Mouse (Mus musculus) right cerebral cortex, postnatal 36 days (tissue): Measurements from ENCODE around the gene Cd19.
A peak's percentile ranks its signal among the peaks of the same experiment; 100 is the strongest.

Source experiments
- DNase-seq, 2 experiments: peaks; one replicate each; pipeline ENCODE4 v3.0.0; 2022; ENCODE audit warnings: low spot score in 2 of 2, mixed read lengths in 1 of 2

The Cd19 gene

GRCm38 (mm10) chr7:126383565-126383964 is 31.1 kb downstream of the Cd19 start:
- no peak for DNase-seq

DNA sequence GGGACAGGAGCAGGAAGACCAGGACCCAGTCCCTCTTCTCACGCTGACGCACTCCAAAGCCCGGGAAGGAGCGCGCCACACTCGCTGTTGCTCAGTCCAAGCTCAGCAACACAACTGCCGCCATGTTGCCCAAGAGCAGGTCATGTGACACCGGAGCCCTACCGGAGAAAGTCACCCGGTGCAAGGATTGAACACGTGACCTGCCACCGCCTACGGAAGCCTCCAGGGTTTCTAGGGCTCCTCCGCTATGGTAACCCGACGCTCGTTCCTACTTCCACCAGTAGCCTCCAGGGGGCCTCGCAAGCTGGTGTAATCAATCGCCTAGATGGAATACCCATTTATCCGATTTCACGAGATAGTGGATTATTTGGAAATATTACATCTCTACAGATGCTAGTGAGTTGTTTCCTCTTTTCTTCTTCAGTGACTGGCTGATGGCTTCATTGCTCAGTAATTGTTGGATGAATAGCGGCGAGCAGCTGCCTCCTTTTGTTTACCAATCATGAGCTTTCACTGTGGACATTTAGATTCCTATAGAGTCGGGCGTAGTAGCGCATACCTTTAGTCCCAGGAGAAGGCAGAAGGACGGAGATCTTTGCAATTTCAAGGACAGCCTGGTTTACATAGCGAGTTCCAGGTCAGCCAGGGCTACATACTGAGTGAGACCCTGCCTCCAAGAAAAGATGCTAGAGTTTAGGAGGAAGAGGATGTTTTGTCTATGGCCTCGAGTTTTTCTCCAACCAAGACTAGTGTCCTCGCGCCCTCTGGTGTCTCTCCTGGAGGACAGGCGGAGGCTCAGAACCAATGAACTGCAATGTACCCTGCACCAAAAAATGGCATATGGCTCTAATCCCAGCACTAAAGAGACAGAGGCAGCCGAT is 37.2 kb downstream of the Cd19 start, which contains the start of gene Spns1:
Gene Spns1 (minus strand): TSS at position 173 of the 881 bp plus-strand sequence.
- DNase-seq: peak; percentile 99

DNA sequence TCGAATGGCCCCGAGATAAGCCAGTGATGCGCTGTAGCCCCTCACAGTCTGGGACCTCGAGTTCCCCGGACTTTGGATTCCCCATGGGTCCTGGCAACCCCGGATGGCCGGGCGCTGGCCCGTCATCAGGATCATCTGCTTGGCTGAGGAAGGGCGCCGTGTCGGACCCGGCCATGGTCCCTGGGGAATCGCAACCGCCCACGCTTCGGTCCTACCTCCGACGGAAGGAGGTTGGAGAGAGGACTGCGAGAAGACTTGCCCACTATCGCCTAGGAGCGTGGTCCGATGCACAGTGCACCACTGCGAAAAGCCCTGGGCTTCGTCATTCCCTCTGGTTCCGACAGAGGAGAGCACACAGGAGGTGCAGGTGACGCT is 37.8 kb downstream of the Cd19 start:
- DNase-seq: no peak

GRCm38 (mm10) chr7:126375012-126375411 is 39.7 kb downstream of the Cd19 start:
- DNase-seq: no peak

- no peak for DNase-seq
Measured at GRCm38 (mm10) chr7:126374526-126374925, 40.2 kb downstream of the Cd19 start.

- no peak for DNase-seq
Measured at GRCm38 (mm10) chr7:126373007-126373406, 41.7 kb downstream of the Cd19 start.

DNA sequence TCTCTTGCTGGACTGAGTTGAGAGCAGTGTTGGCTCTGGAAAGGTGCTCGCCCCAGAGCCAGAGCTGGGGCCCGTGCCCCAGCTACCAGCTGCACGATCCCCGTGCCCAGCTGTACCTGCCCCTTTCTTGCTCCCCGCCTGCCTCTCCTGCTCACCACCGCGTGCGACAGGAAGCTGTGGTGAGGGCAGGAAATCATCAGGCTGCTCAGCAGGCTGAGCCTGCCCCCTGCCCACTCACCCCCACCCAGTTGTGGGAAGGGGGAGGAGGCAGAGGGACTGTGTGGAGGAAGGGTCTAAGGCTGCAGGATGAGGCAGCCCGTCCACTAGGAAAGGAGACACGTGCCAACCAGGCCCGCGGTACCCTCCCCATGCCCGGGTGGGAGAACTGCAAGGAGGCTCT is 45.3 kb downstream of the Cd19 start, which contains the start of gene Lat:
Gene Lat (minus strand): TSS at position 178 of the 400 bp plus-strand sequence.
- DNase-seq: no peak

DNA sequence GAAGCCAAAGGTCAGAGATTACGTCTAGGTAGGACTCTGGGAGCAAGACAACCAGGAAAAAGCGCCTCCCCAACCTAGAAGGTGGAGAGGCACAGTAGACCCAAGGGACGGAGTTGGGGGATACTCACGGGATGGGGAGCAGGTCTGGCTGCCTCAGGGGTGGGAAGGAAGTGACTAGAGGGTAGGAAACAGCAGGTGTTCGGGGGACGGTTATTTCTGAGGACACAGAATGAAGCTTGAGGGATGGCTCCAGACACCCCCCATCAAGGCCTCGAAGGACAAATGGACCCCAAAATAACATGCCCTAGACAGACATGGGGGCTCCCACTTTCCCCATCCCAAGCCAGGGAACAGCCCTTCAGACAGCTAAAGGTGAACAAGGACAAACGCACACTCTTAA is 46.3 kb downstream of the Cd19 start:
- DNase-seq: no peak

DNA sequence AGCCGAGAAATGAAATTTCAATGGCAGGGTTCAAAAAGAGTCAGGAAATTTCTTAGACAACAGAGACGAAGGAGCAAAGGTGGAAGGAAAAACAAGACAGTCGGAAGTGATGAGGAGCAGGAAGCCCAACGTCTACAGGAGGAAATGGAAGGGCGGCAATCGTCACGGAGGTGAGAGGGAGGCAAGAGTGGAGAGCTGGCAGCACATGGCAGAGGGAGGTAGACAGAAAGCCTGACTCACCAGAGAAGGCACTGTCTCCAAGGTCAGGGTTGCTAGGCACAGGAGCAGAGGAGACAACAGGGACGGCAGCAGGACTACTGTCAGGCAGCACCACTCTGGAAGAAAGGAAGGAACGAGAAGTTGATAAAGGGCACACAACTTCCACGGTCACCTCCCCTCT is 47.1 kb downstream of the Cd19 start:
- no peak for DNase-seq

- no peak for DNase-seq
Measured at GRCm38 (mm10) chr7:126363038-126363437, 51.7 kb downstream of the Cd19 start.

- no peak for DNase-seq
Measured at GRCm38 (mm10) chr7:126359049-126359448, 55.6 kb downstream of the Cd19 start.
